In genomic region chr7:63462684-63463083, GRCm38 (mm10) we compare ENCODE assay signal across 19 mouse cellular contexts. TPM values are rescaled to one million over a fixed set of nuclear protein-coding genes. Genes with fewer than 3 reads are reported as not detected.
A peak's percentile ranks its signal among the peaks of the same experiment; 100 is the strongest.
DNase-seq lines count a peak whose midpoint lies in the region; ATAC-seq and TF ChIP-seq lines count a peak whose summit lies in the region.
"Had no signal": no experiment of that assay in that cellular context is flagged by ENCODE, and none has a peak within 500 bp of the region (broad histone marks: within the 10 kb centered on the region; RNA-seq: fewer than 3 reads in every experiment).

No protein-coding gene starts in this region.

- no peak for TF ChIP-seq CTCF in layer of hippocampus, adult 2 months (conservative IDR thresholded peaks at IDR 0.05)

- ATAC-seq in frontal cortex, adult (ENCODE audit: low TSS enrichment) = peak; percentile 88

- no peak overlapping the region for H3K4me3 ChIP-seq in layer of hippocampus, adult 2 months
- H3K4me3 ChIP-seq: forebrain, embryonic 12.5 days; heart, embryonic 13.5 days; limb, embryonic 15.5 days; liver, embryonic 15.5 days had no signal

- H3K27ac ChIP-seq in layer of hippocampus, adult 2 months = peak overlapping the region; percentile 86
- H3K27ac ChIP-seq: forebrain, embryonic 12.5 days; heart, embryonic 13.5 days; hindbrain, embryonic 14.5 days; limb, embryonic 15.5 days; liver, embryonic 15.5 days; macrophage had no signal

- no peak for DNase-seq in frontal cortex, postnatal 10 days (ENCODE audit: low spot score in 2 of 2)
- DNase-seq in retina, postnatal 1 day = peak; percentile 30
- no peak for DNase-seq in retina, embryonic 14.5 days (ENCODE audit: low spot score)
- peak; percentile 30 to 56 for DNase-seq in layer of hippocampus, adult 2 months (ENCODE audit: low spot score in 2 of 2)
- peak; percentile 43 for DNase-seq in telencephalon, adult 2 months (ENCODE audit: low read depth, low spot score)
- DNase-seq in thymus, postnatal 0 days (ENCODE audit: low spot score) = no peak
- DNase-seq: heart, adult 18-20 months; kidney, adult 9 months; kidney, postnatal 36 days; thymus, postnatal 14 days had no signal

RNA-seq across cellular contexts. Expression of gene Otud7a, which starts 18.1 kb away (rescaled TPM):
- 10 to 100 TPM; 71.3 to 72.5 TPM for total RNA-seq in layer of hippocampus, adult 2 months (2021)
- not detected in 2 replicates for polyA plus RNA-seq in thymus, postnatal 0 days (2015; fragmentation: Nextera tagmentation; extraction: Ambion mirVana)
- total RNA-seq: common myeloid progenitor, adult 5-6 weeks; gastrocnemius, adult 18-20 months; heart, adult 18-20 months had no signal
- polyA plus RNA-seq: macrophage had no signal

Comparison
In these comparisons a context has a peak if more than half of its experiments do, and no peak if none do; other contexts are left out.
1. DNase-seq: peak in retina, postnatal 1 day (single experiment), layer of hippocampus, adult 2 months (2 of 2) and telencephalon, adult 2 months (single experiment); none in frontal cortex, postnatal 10 days (0 of 2), retina, embryonic 14.5 days (single experiment) and thymus, postnatal 0 days (single experiment).